Mouse (Mus musculus) forebrain, embryonic 14.5 days (tissue): ENCODE measurements at regions not wholly inside any gene's neighbourhood (a gene's known extent, or its start where the extent isn't known, plus 50 kb on each side); places are given as distances from the start of the nearest gene placed in this dataset.

Source experiments
- ATAC-seq: fragments of 200-750 bp; cut with Nextera tagmentation; 2 replicates; pipeline ENCODE4 v1.8.0; 2017; ENCODE audit warnings: mild to moderate bottlenecking, moderate library complexity
- DNase-seq: peaks from one replicate; pipeline ENCODE4 v3.0.0-alpha.2; 2015; ENCODE audit warnings: low spot score
- H3K27ac ChIP-seq: fragments of 300-500 bp; sonication (generic); 2 replicates; pipeline ENCODE4 v1.5.1; 2014; ENCODE audit warnings: low read depth, mild to moderate bottlenecking, control low read depth, low read length, moderate library complexity
- H3K27me3 ChIP-seq: fragments of 300-500 bp; sonication (generic); replicated peaks from 2 replicates; pipeline ENCODE4 v1.6.1; 2014; ENCODE audit warnings: low read length, control low read depth, mixed read lengths; ENCODE audit not compliant: control insufficient read depth, insufficient read depth
- H3K36me3 ChIP-seq: fragments of 300-500 bp; sonication (generic); 2 replicates; pipeline ENCODE4 v1.6.1; 2014; ENCODE audit warnings: low read length, control low read depth; ENCODE audit not compliant: control insufficient read depth, insufficient read depth
- H3K4me1 ChIP-seq: fragments of 300-500 bp; sonication (generic); 2 replicates; pipeline ENCODE4 v1.6.1; 2014; ENCODE audit warnings: antibody characterized with exemption, low read length, control low read depth; ENCODE audit not compliant: control insufficient read depth, insufficient read depth
- H3K4me2 ChIP-seq: fragments of 300-500 bp; sonication (generic); 2 replicates; pipeline ENCODE4 v1.6.1; 2014; ENCODE audit warnings: mild to moderate bottlenecking, control low read depth, low read length
- H3K4me3 ChIP-seq: fragments of 300-500 bp; sonication (generic); 2 replicates; pipeline ENCODE4 v1.5.1; 2014; ENCODE audit warnings: low read depth, low read length, control low read depth
- H3K9ac ChIP-seq: fragments of 300-500 bp; sonication (generic); 2 replicates; pipeline ENCODE4 v1.6.1; 2014; ENCODE audit warnings: mild to moderate bottlenecking, low read length, control low read depth, moderate library complexity
- H3K9me3 ChIP-seq: fragments of 300-500 bp; sonication (generic); replicated peaks from 2 replicates; pipeline ENCODE4 v1.6.1; 2016; ENCODE audit warnings: low read length, control low read depth, mixed read lengths; ENCODE audit not compliant: control insufficient read depth
- WGBS: fragments of 180-500 bp; shearing (Covaris S2); extraction: QIAGEN DNeasy Blood & Tissue Kit; methylation state at CpG from one replicate; pipeline ENCODE4 v1.1.7; 2014; 5-methylcytosine and 5-hydroxymethylcytosine counted together

- 0 out of 2 replicates have a peak, but pooled peaks cover 2% of the 10 kb centered on the region for H3K9me3 ChIP-seq
- ATAC-seq (peak; percentile 92), DNase-seq (peak; percentile 79)
- no peaks in the 10 kb centered on the region for H3K27me3 ChIP-seq
- no peak overlapping the region for H3K4me2 ChIP-seq
- no peaks in the 10 kb centered on the region for H3K36me3 ChIP-seq
- WGBS, result 47% methylated on average over 13 of the region's 13 CpGs
- no peak overlapping the region for H3K9ac ChIP-seq
- no peak overlapping the region for H3K4me3 ChIP-seq
- peaks cover 5% of the 10 kb centered on the region; the same call in 1 of the 2 replicates for H3K4me1 ChIP-seq
- H3K27ac ChIP-seq, result no peak overlapping the region
These were observed 307.0 kb downstream of the Fam84a start for GRCm38 (mm10) chr12:13844532-13845485.

- Histone ChIP-seq H3K27ac (no peak overlapping the region), H3K4me3 (no peak overlapping the region), H3K9ac (no peak overlapping the region), H3K36me3 (no peaks in the 10 kb centered on the region), H3K4me2 (no peak overlapping the region), H3K27me3 (no peaks in the 10 kb centered on the region), H3K9me3 (0 out of 2 replicates have a peak, but pooled peaks cover 2% of the 10 kb centered on the region), H3K4me1 (peaks cover 5% of the 10 kb centered on the region; the same call in 1 of the 2 replicates)
- ATAC-seq, result no peak
- no peak for DNase-seq
- 76% methylated on average over 5 of the region's 5 CpGs for WGBS
These were observed 308.3 kb downstream of the Fam84a start for GRCm38 (mm10) chr12:13843423-13844080.

- Histone ChIP-seq H3K9me3 (no peaks in the 10 kb centered on the region), H3K36me3 (no peaks in the 10 kb centered on the region), H3K4me1 (peaks cover 5% of the 10 kb centered on the region; the same call in 1 of the 2 replicates), H3K27me3 (no peaks in the 10 kb centered on the region), H3K4me2 (no peak overlapping the region), H3K4me3 (no peak overlapping the region), H3K27ac (no peak overlapping the region), H3K9ac (no peak overlapping the region)
- DNase-seq, result no peak
- 85% methylated on average over 1 of the region's 1 CpGs for WGBS
- ATAC-seq, result no peak
These were observed 310.6 kb downstream of the Fam84a start for GRCm38 (mm10) chr12:13841238-13841637.

- H3K4me3 ChIP-seq, result no peak overlapping the region
- ATAC-seq, result peak; percentile 62; the same call in 1 of the 2 replicates
These were observed 317.1 kb downstream of the Fam84a start for GRCm38 (mm10) chr12:13834723-13835122.

GRCm38 (mm10) chr12:13825899-13826298, 326.0 kb downstream of the Fam84a start:
- DNase-seq (no peak), ATAC-seq (no peak)
- no peak overlapping the region for H3K9ac ChIP-seq
- no peak overlapping the region for H3K4me3 ChIP-seq
- no peaks in the 10 kb centered on the region for H3K36me3 ChIP-seq
- H3K27ac ChIP-seq, result no peak overlapping the region
- H3K4me2 ChIP-seq, result no peak overlapping the region
- H3K27me3 ChIP-seq, result no peaks in the 10 kb centered on the region
- H3K9me3 ChIP-seq, result no peaks in the 10 kb centered on the region
- H3K4me1 ChIP-seq, result no peaks in the 10 kb centered on the region

More at GRCm38 (mm10) chr12:13834723-13835122, 317.1 kb downstream of the Fam84a start:
- H3K27me3 ChIP-seq, result no peaks in the 10 kb centered on the region
- H3K9me3 ChIP-seq, result no peaks in the 10 kb centered on the region
- no peaks in the 10 kb centered on the region for H3K36me3 ChIP-seq
- peak; percentile 18 for DNase-seq
- no peaks in the 10 kb centered on the region for H3K4me1 ChIP-seq
- no peak overlapping the region for H3K9ac ChIP-seq
- no peak overlapping the region for H3K27ac ChIP-seq
- H3K4me2 ChIP-seq, result no peak overlapping the region
- 76% methylated on average over 3 of the region's 3 CpGs for WGBS

GRCm38 (mm10) chr12:13815500-13815899, 336.4 kb downstream of the Fam84a start:
- Histone ChIP-seq H3K36me3 (no peaks in the 10 kb centered on the region), H3K27ac (no peak overlapping the region), H3K4me3 (no peak overlapping the region), H3K4me1 (no peaks in the 10 kb centered on the region), H3K9ac (no peak overlapping the region), H3K9me3 (no peaks in the 10 kb centered on the region), H3K4me2 (no peak overlapping the region), H3K27me3 (no peaks in the 10 kb centered on the region)
- WGBS, result 83% methylated on average over 2 of the region's 2 CpGs
- no peak for ATAC-seq
- DNase-seq, result no peak

GRCm38 (mm10) chr12:13810155-13810515, 341.7 kb downstream of the Fam84a start:
- DNase-seq (no peak), ATAC-seq (no peak)
- Histone ChIP-seq H3K36me3 (no peaks in the 10 kb centered on the region), H3K27me3 (no peaks in the 10 kb centered on the region), H3K9me3 (no peaks in the 10 kb centered on the region), H3K9ac (no peak overlapping the region), H3K4me3 (no peak overlapping the region), H3K4me2 (no peak overlapping the region), H3K27ac (no peak overlapping the region), H3K4me1 (peaks cover 8% of the 10 kb centered on the region)
- WGBS, result 44% methylated on average over 2 of the region's 2 CpGs

GRCm38 (mm10) chr12:13809291-13810154, 342.3 kb downstream of the Fam84a start:
- no peak overlapping the region for H3K27ac ChIP-seq
- no peak overlapping the region for H3K4me3 ChIP-seq
- no peaks in the 10 kb centered on the region for H3K27me3 ChIP-seq
- H3K36me3 ChIP-seq, result no peaks in the 10 kb centered on the region
- H3K4me1 ChIP-seq, result peaks cover 8% of the 10 kb centered on the region
- DNase-seq (peak; percentile 62), ATAC-seq (peak; percentile 80)
- H3K9ac ChIP-seq, result no peak overlapping the region
- H3K4me2 ChIP-seq, result no peak overlapping the region
- WGBS, result 38% methylated on average over 6 of the region's 6 CpGs
- H3K9me3 ChIP-seq, result no peaks in the 10 kb centered on the region
